Mouse (Mus musculus): ENCODE measurements around the gene Rcl1. TPM values are rescaled to one million over a fixed set of nuclear protein-coding genes. Genes with fewer than 3 reads are reported as not detected.

Rcl1 gene
- polyA plus RNA-seq, 1 experiment from 2014 or later, result 61.5 TPM

DNA sequence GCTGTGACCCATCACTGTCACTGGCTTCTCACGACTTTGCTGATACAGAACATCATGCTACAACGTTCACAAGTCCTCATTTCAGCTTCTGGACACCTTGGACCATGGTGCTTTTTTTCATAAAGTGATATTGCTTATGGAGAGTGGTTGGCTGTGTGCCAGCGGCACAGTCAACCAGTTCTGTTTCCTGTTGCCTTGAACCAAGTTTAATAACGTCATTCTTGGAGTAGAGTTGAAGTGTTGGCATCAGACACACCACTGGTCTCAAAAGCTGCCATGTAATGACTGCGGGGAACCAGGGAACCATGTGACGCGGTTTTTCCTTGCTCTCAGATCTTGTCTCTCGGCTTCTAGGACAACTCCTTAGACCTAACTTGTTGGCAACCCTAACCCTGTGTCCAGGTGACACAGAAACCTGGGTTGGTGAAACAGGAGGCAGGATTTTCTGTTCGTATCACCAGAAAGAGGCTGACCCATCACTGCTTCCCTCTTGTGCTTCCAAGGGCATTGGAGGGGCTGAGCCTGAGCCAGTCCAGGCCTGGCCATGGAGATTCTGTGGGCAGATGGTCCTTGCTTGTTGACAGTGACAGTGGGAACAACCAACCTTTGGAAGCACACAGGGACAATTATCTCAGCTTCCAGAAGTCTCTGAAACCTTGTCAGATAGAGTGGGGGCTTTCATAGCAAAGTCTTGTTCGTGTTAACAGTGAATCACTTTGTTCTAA is 37.5 kb downstream of the Rcl1 start:
- ATAC-seq (ENCODE audit: insufficient read depth), result no peak
- no peak for TF ChIP-seq CTCF (IDR thresholded peaks at IDR 0.05; ENCODE audit: low read depth)
- Histone ChIP-seq H3K27ac (ENCODE audit: low read depth) (no peak overlapping the region), H3K4me3 (ENCODE audit: low read depth, low read length) (no peak overlapping the region), H3K4me2 (no peak overlapping the region), H3K27me3 (ENCODE audit: insufficient read depth, low read length) (no peaks in the 10 kb centered on the region), H3K9ac (no peak overlapping the region), H3K9me3 (ENCODE audit: low read depth, low read length) (no peaks in the 10 kb centered on the region), H3K4me1 (ENCODE audit: insufficient read depth) (no peaks in the 10 kb centered on the region), H3K36me3 (ENCODE audit: insufficient read depth) (peaks cover 38% of the 10 kb centered on the region)
- 72% methylated on average over 10 of the region's 10 CpGs for WGBS
- DNase-seq, result no peak

GRCm38 (mm10) chr19:29139699-29140456 is 38.7 kb downstream of the Rcl1 start:
- ATAC-seq (ENCODE audit: insufficient read depth) (no peak), DNase-seq (peak; percentile 46)
- Histone ChIP-seq H3K4me3 (ENCODE audit: low read depth, low read length) (no peak overlapping the region), H3K27ac (ENCODE audit: low read depth) (no peak overlapping the region), H3K4me2 (no peak overlapping the region), H3K27me3 (ENCODE audit: insufficient read depth, low read length) (no peaks in the 10 kb centered on the region), H3K4me1 (ENCODE audit: insufficient read depth) (no peaks in the 10 kb centered on the region), H3K36me3 (ENCODE audit: insufficient read depth) (peaks cover 36% of the 10 kb centered on the region), H3K9me3 (ENCODE audit: low read depth, low read length) (no peaks in the 10 kb centered on the region), H3K9ac (no peak overlapping the region)
- TF ChIP-seq CTCF (IDR thresholded peaks at IDR 0.05; ENCODE audit: low read depth), result peak; percentile 51
- 73% methylated on average over 10 of the region's 10 CpGs for WGBS

- Histone ChIP-seq H3K36me3 (ENCODE audit: insufficient read depth) (peaks cover 31% of the 10 kb centered on the region), H3K4me1 (ENCODE audit: insufficient read depth) (no peaks in the 10 kb centered on the region)
- ATAC-seq (ENCODE audit: insufficient read depth), result no peak
These were observed 39.8 kb downstream of the Rcl1 start for GRCm38 (mm10) chr19:29140933-29141332.

DNA sequence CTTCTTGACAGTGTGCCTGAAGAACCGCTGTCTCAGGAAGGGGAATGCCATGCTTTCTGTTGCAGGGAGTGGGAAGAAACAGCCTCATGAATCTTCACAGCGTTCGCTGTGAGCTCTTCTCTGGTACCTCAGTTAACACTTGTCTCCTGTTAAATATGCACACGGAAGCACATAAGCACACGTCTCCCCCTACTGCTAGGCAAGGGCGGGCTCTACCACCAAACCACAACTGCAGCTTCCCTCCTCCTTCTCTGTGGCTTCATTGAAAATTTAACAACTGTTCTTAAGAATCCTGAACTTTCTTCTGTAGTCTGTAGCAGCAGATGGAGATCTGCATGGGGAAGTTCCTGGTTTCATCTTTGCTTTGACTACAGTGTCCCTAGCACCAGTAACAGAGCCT is 41.1 kb downstream of the Rcl1 start:
- no peak overlapping the region for H3K9ac ChIP-seq
- H3K27ac ChIP-seq (ENCODE audit: low read depth), result no peak overlapping the region
- peaks cover 25% of the 10 kb centered on the region for H3K36me3 ChIP-seq (ENCODE audit: insufficient read depth)
- no peak for TF ChIP-seq CTCF (IDR thresholded peaks at IDR 0.05; ENCODE audit: low read depth)
- DNase-seq, result no peak
- no peaks in the 10 kb centered on the region for H3K4me1 ChIP-seq (ENCODE audit: insufficient read depth)
- H3K4me3 ChIP-seq (ENCODE audit: low read depth, low read length), result no peak overlapping the region
- no peaks in the 10 kb centered on the region for H3K27me3 ChIP-seq (ENCODE audit: insufficient read depth, low read length)
- no peak overlapping the region for H3K4me2 ChIP-seq
- H3K9me3 ChIP-seq (ENCODE audit: low read depth, low read length), result no peaks in the 10 kb centered on the region
- no peak for ATAC-seq (ENCODE audit: insufficient read depth)
- WGBS, result 73% methylated on average over 6 of the region's 6 CpGs

More at GRCm38 (mm10) chr19:29140933-29141332, 39.8 kb downstream of the Rcl1 start:
- Histone ChIP-seq H3K27me3 (ENCODE audit: insufficient read depth, low read length) (no peaks in the 10 kb centered on the region), H3K9me3 (ENCODE audit: low read depth, low read length) (no peaks in the 10 kb centered on the region), H3K4me3 (ENCODE audit: low read depth, low read length) (no peak overlapping the region), H3K4me2 (no peak overlapping the region), H3K9ac (no peak overlapping the region), H3K27ac (ENCODE audit: low read depth) (no peak overlapping the region)
- no peak for DNase-seq
- 93% methylated on average over 16 of the region's 16 CpGs for WGBS
- no peak for TF ChIP-seq CTCF (IDR thresholded peaks at IDR 0.05; ENCODE audit: low read depth)

GRCm38 (mm10) chr19:29145421-29145820 is 44.2 kb downstream of the Rcl1 start:
- DNase-seq, result no peak
- H3K36me3 ChIP-seq (ENCODE audit: insufficient read depth), result peaks cover 17% of the 10 kb centered on the region; the same call in 1 of the 2 replicates
- no peak overlapping the region for H3K9ac ChIP-seq
- H3K4me1 ChIP-seq (ENCODE audit: insufficient read depth), result no peaks in the 10 kb centered on the region
- 79% methylated on average over 6 of the region's 6 CpGs for WGBS
- no peak for ATAC-seq (ENCODE audit: insufficient read depth)
- no peak overlapping the region for H3K4me2 ChIP-seq
- H3K27ac ChIP-seq (ENCODE audit: low read depth), result no peak overlapping the region; the same call in 1 of the 2 replicates
- H3K9me3 ChIP-seq (ENCODE audit: low read depth, low read length), result no peaks in the 10 kb centered on the region
- H3K4me3 ChIP-seq (ENCODE audit: low read depth, low read length), result no peak overlapping the region
- no peak for TF ChIP-seq CTCF (IDR thresholded peaks at IDR 0.05; ENCODE audit: low read depth)
- no peaks in the 10 kb centered on the region for H3K27me3 ChIP-seq (ENCODE audit: insufficient read depth, low read length)

GRCm38 (mm10) chr19:29146820-29147219 is 45.6 kb downstream of the Rcl1 start:
- Histone ChIP-seq H3K9ac (no peak overlapping the region), H3K4me2 (no peak overlapping the region), H3K9me3 (ENCODE audit: low read depth, low read length) (no peaks in the 10 kb centered on the region), H3K4me3 (ENCODE audit: low read depth, low read length) (no peak overlapping the region), H3K27ac (ENCODE audit: low read depth) (no peak overlapping the region), H3K27me3 (ENCODE audit: insufficient read depth, low read length) (no peaks in the 10 kb centered on the region), H3K4me1 (ENCODE audit: insufficient read depth) (no peaks in the 10 kb centered on the region), H3K36me3 (ENCODE audit: insufficient read depth) (peaks cover 17% of the 10 kb centered on the region; the same call in 1 of the 2 replicates)
- TF ChIP-seq CTCF (IDR thresholded peaks at IDR 0.05; ENCODE audit: low read depth), result no peak
- DNase-seq (no peak), ATAC-seq (ENCODE audit: insufficient read depth) (no peak)
- WGBS, result 67% methylated on average over 9 of the region's 9 CpGs

GRCm38 (mm10) chr19:29149583-29149982 is 48.4 kb downstream of the Rcl1 start:
- Histone ChIP-seq H3K9ac (no peak overlapping the region), H3K4me2 (no peak overlapping the region), H3K27ac (ENCODE audit: low read depth) (no peak overlapping the region), H3K4me3 (ENCODE audit: low read depth, low read length) (no peak overlapping the region), H3K36me3 (ENCODE audit: insufficient read depth) (no peaks in the 10 kb centered on the region), H3K9me3 (ENCODE audit: low read depth, low read length) (no peaks in the 10 kb centered on the region), H3K27me3 (ENCODE audit: insufficient read depth, low read length) (no peaks in the 10 kb centered on the region), H3K4me1 (ENCODE audit: insufficient read depth) (no peaks in the 10 kb centered on the region)
- ATAC-seq (ENCODE audit: insufficient read depth) (no peak), DNase-seq (no peak)
- WGBS, result 69% methylated on average over 6 of the region's 6 CpGs
- TF ChIP-seq CTCF (IDR thresholded peaks at IDR 0.05; ENCODE audit: low read depth), result no peak
